Mouse (Mus musculus): ENCODE data around the gene Pxk. TPM values are rescaled to one million over a fixed set of nuclear protein-coding genes. Genes with fewer than 3 reads are reported as not detected.

Gene Pxk
- 13.0 and 14.5 TPM in 2 replicates for polyA plus RNA-seq (2021; fragmentation: Nextera tagmentation)
- long read RNA-seq, experiment 1, partial matches to known transcripts = 4 of 19 reads
- long read RNA-seq, experiment 1, other reads (novel, unspliced or antisense) = 9 of 19 reads
- long read RNA-seq, experiment 2, transcript Pxk-204 (11 exons, 2,121 nt) = minor isoform, 8 of 207 reads
- long read RNA-seq, experiment 2, transcript Pxk-201 (18 exons, 2,812 nt) = minor isoform, 36 of 207 reads
- long read RNA-seq, experiment 2, transcript Pxk-202 (19 exons, 2,840 nt) = major isoform, 38 of 207 reads
- long read RNA-seq, experiment 2, transcript Pxk-205 (18 exons, 2,765 nt) = minor isoform, 21 of 207 reads
- long read RNA-seq, experiment 2, partial matches to known transcripts = 8 of 207 reads
- long read RNA-seq, experiment 2, other reads (novel, unspliced or antisense) = 96 of 207 reads

GRCm38 (mm10) chr14:8097978-8098686 is at the start of gene Pxk:
Pxk (plus strand) TSS chr14:8098211.

GRCm38 (mm10) chr14:8080165-8080679 is 17.8 kb upstream of the Pxk start, which contains the start of gene Rpp14:
Rpp14 (plus strand) TSS chr14:8080367.

GRCm38 (mm10) chr14:8172507-8173410 is 74.7 kb downstream of the Pxk start, which contains the start of gene Pdhb:
Pdhb (minus strand) TSS chr14:8173025.

GRCm38 (mm10) chr14:8213803-8214224 is 115.8 kb downstream of the Pxk start, which contains the start of gene Kctd6:
Kctd6 (plus strand) TSS chr14:8214140.

Other genes starting within 250 kb of the Pxk start
- not detected in 2 replicates for gene Gm45521, start 140.9 kb upstream of the Pxk start, polyA plus RNA-seq (2021; fragmentation: Nextera tagmentation)
- gene Dnase1l3, start 103.6 kb upstream of the Pxk start, polyA plus RNA-seq (2021; fragmentation: Nextera tagmentation) = 0.23 and 0.36 TPM in 2 replicates
- 99.6 and 106 TPM in 2 replicates for gene Abhd6, start 95.3 kb upstream of the Pxk start, polyA plus RNA-seq (2021; fragmentation: Nextera tagmentation)
- gene Rpp14, start 17.8 kb upstream of the Pxk start, polyA plus RNA-seq (2021; fragmentation: Nextera tagmentation) = 35.0 and 35.5 TPM in 2 replicates
- 156 and 174 TPM in 2 replicates for gene Pdhb, start 74.8 kb downstream of the Pxk start, polyA plus RNA-seq (2021; fragmentation: Nextera tagmentation)
- 18.9 and 22.5 TPM in 2 replicates for gene Kctd6, start 115.9 kb downstream of the Pxk start, polyA plus RNA-seq (2021; fragmentation: Nextera tagmentation)
- gene Acox2, start 161.1 kb downstream of the Pxk start, polyA plus RNA-seq (2021; fragmentation: Nextera tagmentation) = 0.21 and 0.50 TPM in 2 replicates
- gene Fam107a, start 219.8 kb downstream of the Pxk start, polyA plus RNA-seq (2021; fragmentation: Nextera tagmentation) = 32.9 and 37.3 TPM in 2 replicates